Mouse (Mus musculus) cortical plate, adult 2 months (tissue): ENCODE measurements at regions not wholly inside any gene's neighbourhood (a gene's known extent, or its start where the extent isn't known, plus 50 kb on each side); places are given as distances from the start of the nearest gene placed in this dataset.
"Not testable (repeated sequence)": the region's sequence is repeated elsewhere in the genome, so short reads cannot be mapped to it uniquely, and the experiment has no call there.

Source experiments
- H3K27ac ChIP-seq: fragments of 200-500 bp; 2 replicates; pipeline ENCODE4 v1.5.1; 2012; ENCODE audit warnings: low read length, control low read depth, inconsistent platforms; ENCODE audit not compliant: insufficient read depth
- H3K4me1 ChIP-seq: fragments of 200-500 bp; 2 replicates; pipeline ENCODE4 v1.6.1; 2011; ENCODE audit warnings: low read length; ENCODE audit not compliant: control insufficient read depth, insufficient read depth
- H3K4me3 ChIP-seq: fragments of 200-500 bp; 2 replicates; pipeline ENCODE4 v1.5.1; 2011; ENCODE audit warnings: mild to moderate bottlenecking, low read length, control low read depth; ENCODE audit not compliant: insufficient read depth
- CTCF ChIP-seq: fragments of 200-500 bp; IDR thresholded peaks from 2 replicates; pipeline ENCODE4 v1.5.1; 2011; ENCODE audit warnings: mild to moderate bottlenecking, control low read depth, low read length; ENCODE audit not compliant: insufficient read depth; ENCODE audit errors: extremely low read depth
- POLR2A ChIP-seq: fragments of 200-500 bp; IDR thresholded peaks from 2 replicates; pipeline ENCODE4 v1.6.1; 2011; ENCODE audit warnings: mild to moderate bottlenecking, low read length, control low read depth; ENCODE audit not compliant: insufficient read depth; ENCODE audit errors: extremely low read depth

DNA sequence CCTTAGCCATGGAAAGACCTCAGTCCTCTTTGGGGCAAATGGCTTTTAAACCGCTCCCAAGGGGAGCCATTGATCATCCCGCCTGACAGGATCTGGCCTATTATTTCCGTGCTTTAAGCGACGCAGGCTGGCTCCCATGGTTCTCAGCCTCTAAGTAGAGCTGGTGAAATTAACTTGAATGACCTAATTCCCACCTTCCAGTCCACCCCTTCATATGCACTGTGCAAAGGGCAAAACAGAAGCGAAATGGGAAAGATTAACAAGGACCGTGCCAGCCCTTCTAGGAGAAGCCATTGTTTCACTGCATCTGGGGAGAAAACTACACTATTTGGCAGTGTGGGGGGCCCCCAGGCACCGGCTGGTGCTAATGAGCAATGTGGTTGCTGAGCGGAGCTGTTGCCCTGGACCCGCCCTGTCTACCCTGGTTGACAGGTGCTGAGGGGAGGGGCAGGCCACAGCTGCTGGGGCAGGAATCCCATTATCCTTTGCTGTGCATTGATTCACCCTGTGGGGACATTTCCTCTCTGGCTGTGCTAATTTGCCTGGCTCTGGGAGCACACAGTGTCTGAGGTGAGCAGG is 378.3 kb upstream of the Id2 start:
- H3K27ac ChIP-seq: no peak overlapping the region

GRCm38 (mm10) chr12:25469181-25469580 is 372.2 kb upstream of the Id2 start:
- Histone ChIP-seq H3K27ac (no peak overlapping the region), H3K4me1 (0 out of 2 replicates have a peak, but pooled peaks cover 1% of the 10 kb centered on the region), H3K4me3 (no peak overlapping the region)
- no peak for TF ChIP-seq POLR2A
- no peak for TF ChIP-seq CTCF

More for the DNA sequence above, 378.3 kb upstream of the Id2 start:
- TF ChIP-seq CTCF: no peak
- TF ChIP-seq POLR2A: no peak
- Histone ChIP-seq H3K4me3 (no peak overlapping the region), H3K4me1 (peaks cover 3% of the 10 kb centered on the region; the same call in 1 of the 2 replicates)

DNA sequence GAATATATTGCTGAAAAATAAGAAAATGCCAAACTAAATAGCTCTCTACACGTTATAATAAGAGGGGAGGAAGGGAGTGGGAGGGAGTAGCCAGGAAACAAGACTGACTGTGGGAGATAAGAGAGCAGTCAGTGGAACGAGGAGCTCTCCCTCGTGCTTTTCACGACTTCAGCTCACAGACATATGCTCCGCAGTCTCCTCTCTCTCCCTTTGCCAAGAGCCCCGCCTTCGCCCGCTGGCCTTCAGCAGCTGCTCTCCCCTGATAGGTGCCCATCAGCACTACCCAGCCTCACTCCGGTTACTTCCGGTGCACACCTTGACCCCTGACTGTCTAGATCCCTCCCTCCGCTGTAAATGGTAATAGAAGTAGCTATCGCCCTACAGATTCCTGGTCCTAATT is 370.8 kb upstream of the Id2 start:
- Histone ChIP-seq H3K4me1 (0 out of 2 replicates have a peak, but pooled peaks cover 1% of the 10 kb centered on the region), H3K27ac (no peak overlapping the region), H3K4me3 (no peak overlapping the region)
- TF ChIP-seq CTCF (no peak), POLR2A (no peak)

DNA sequence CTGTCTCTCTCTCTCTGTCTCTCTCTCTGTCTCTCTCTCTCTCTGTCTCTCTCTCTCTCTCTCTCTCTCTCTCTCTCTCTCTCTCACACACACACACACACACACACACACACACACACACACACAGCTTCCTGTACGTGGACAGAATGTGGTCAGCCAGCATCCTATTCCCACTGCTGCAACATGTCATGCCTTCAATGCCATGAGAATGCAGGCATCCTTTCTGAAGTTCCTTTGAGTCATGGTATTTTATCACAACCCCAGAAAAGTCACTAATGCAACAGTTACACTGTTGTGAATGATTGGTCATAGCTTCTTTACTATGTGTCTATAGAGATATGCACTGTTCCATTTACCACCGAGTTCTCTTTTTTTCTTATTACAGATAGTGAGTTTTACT is 365.8 kb upstream of the Id2 start:
- not testable (repeated sequence) for H3K27ac ChIP-seq, H3K4me3 ChIP-seq, H3K4me1 ChIP-seq

- no peak for TF ChIP-seq CTCF
- no peak for TF ChIP-seq POLR2A
- H3K27ac ChIP-seq: no peak overlapping the region
- H3K4me1 ChIP-seq: no peaks in the 10 kb centered on the region
- no peak overlapping the region for H3K4me3 ChIP-seq
Measured at GRCm38 (mm10) chr12:25455281-25455989, 358.5 kb upstream of the Id2 start.

- Histone ChIP-seq H3K4me1 (no peaks in the 10 kb centered on the region), H3K27ac (no peak overlapping the region), H3K4me3 (no peak overlapping the region)
- TF ChIP-seq POLR2A (no peak), CTCF (no peak)
Measured at GRCm38 (mm10) chr12:25453356-25453755, 356.4 kb upstream of the Id2 start.

- Histone ChIP-seq H3K4me1 (no peaks in the 10 kb centered on the region), H3K27ac (no peak overlapping the region), H3K4me3 (no peak overlapping the region)
- TF ChIP-seq POLR2A: no peak
- TF ChIP-seq CTCF: no peak
Measured at GRCm38 (mm10) chr12:25451156-25451555, 354.2 kb upstream of the Id2 start.

DNA sequence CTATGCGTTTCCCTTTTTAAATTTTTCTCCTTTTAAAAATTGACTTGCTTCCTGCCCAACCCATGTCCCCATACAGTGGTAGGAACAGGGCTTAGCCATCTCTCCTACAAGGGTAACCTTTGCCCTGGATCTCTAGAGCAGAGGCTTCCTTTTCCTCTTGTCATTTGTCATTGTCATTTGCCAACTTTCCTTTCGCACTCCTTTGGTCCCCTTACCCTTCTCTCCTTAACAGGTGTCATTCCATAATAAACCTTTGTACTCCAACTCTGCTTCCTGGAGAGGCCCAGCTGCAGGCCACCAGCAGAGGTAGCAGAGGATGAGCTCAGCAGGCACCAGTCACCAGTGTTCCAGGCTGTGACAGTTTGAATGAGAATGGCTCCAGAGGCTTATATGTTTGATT is 347.4 kb upstream of the Id2 start:
- Histone ChIP-seq H3K4me1 (no peaks in the 10 kb centered on the region), H3K4me3 (no peak overlapping the region), H3K27ac (no peak overlapping the region)
- TF ChIP-seq CTCF: no peak
- no peak for TF ChIP-seq POLR2A

GRCm38 (mm10) chr12:25439029-25439551 is 342.1 kb upstream of the Id2 start:
- Histone ChIP-seq H3K4me3 (no peak overlapping the region), H3K4me1 (no peaks in the 10 kb centered on the region), H3K27ac (no peak overlapping the region)
- TF ChIP-seq POLR2A: no peak
- TF ChIP-seq CTCF: no peak

DNA sequence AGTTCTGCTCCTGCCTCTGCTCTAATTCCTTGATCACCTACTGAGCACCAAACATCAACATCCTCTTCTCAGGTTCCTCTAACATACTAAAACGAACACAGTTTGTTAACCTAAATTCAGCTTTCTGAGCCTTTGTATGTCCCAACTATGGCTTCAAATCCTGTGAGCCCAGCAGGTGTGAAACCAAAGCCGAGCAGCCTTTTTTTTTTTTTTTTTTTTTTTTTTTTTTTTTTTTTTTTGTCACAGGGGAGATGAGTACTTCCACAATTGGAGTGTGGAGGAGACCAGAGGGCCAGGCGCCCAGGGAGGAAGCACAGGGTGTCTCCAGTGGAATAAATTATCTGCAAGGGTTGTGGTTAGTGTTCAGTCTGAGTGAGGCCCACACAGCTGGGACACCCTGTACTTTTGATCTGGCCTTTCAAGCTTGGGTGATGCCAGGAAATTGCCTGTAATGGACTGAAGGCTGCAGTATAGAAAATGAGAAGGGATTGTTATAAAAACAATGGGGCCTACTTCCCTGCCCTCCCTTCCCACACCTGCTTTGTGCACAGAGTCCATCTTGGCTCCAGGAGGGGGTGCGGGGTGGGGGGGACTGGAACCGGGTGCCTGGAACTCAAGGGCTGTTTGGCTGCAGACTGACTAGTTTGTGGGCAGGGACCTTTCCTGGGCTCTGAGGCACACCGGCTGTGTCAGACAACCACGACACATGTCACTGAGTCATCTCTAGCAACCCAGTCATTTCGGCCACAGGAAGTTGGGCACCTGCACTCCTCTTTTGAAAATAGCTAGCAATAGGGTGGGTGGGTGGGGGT is 341.5 kb upstream of the Id2 start:
- no peak overlapping the region for H3K27ac ChIP-seq
- no peaks in the 10 kb centered on the region for H3K4me1 ChIP-seq
- TF ChIP-seq CTCF: no peak
- no peak for TF ChIP-seq POLR2A
- H3K4me3 ChIP-seq: no peak overlapping the region
